In genomic region chr1:171402991-171403390, GRCm38 (mm10) we compare ENCODE assay signal across 32 mouse cellular contexts. TPM values are rescaled to one million over a fixed set of nuclear protein-coding genes. Genes with fewer than 3 reads are reported as not detected.
"Had no signal": no experiment of that assay in that cellular context is flagged by ENCODE, and none has a peak within 500 bp of the region (broad histone marks: within the 10 kb centered on the region; RNA-seq: fewer than 3 reads in every experiment).

No protein-coding gene starts in this region.

- H3K4me3 ChIP-seq: limb, embryonic 10.5 days; limb, embryonic 12.5 days; limb, embryonic 13.5 days; limb, embryonic 15.5 days; liver, embryonic 12.5 days; liver, embryonic 13.5 days; liver, embryonic 15.5 days; lung, embryonic 15.5 days; megakaryocyte, embryonic 14.5 days; midbrain, embryonic 10.5 days; midbrain, embryonic 12.5 days; midbrain, embryonic 13.5 days; midbrain, embryonic 15.5 days; myocyte; neural tube, embryonic 12.5 days had no signal

- H3K27ac ChIP-seq: limb, embryonic 10.5 days; limb, embryonic 12.5 days; limb, embryonic 13.5 days; limb, embryonic 15.5 days; liver, embryonic 12.5 days; liver, embryonic 13.5 days; liver, embryonic 14.5 days; liver, embryonic 15.5 days; lung, embryonic 15.5 days; macrophage; midbrain, embryonic 10.5 days; midbrain, embryonic 12.5 days; midbrain, embryonic 13.5 days; midbrain, embryonic 15.5 days; neural tube, embryonic 12.5 days had no signal

- H3K4me2 ChIP-seq: limb, embryonic 12.5 days; limb, embryonic 13.5 days; limb, embryonic 15.5 days; liver, embryonic 11.5 days; liver, embryonic 12.5 days; liver, embryonic 13.5 days; liver, embryonic 15.5 days; lung, embryonic 14.5 days; lung, embryonic 15.5 days; midbrain, embryonic 12.5 days; midbrain, embryonic 13.5 days; midbrain, embryonic 15.5 days; neural tube, embryonic 12.5 days had no signal

- DNase-seq: left cerebral cortex, postnatal 4 days; liver; liver, embryonic 13.5 days; liver, postnatal 0 days; lung, adult 18-20 months; lung, adult 2 months; lung, embryonic 14.5 days; lung, postnatal 10 days; lung, postnatal 14 days; lung, postnatal 36 days; lung, postnatal 4 days; midbrain, embryonic 14.5 days had no signal

- H3K27me3 ChIP-seq: limb, embryonic 12.5 days; liver, embryonic 13.5 days; liver, embryonic 15.5 days; megakaryocyte, embryonic 14.5 days had no signal

- H3K36me3 ChIP-seq: limb, embryonic 10.5 days; limb, embryonic 12.5 days; limb, embryonic 13.5 days; limb, embryonic 15.5 days; liver, embryonic 12.5 days; liver, embryonic 13.5 days; lung, embryonic 15.5 days; midbrain, embryonic 10.5 days; midbrain, embryonic 12.5 days; midbrain, embryonic 13.5 days; midbrain, embryonic 15.5 days; neural tube, embryonic 12.5 days had no signal

- H3K9ac ChIP-seq: limb, embryonic 12.5 days; limb, embryonic 13.5 days; limb, embryonic 15.5 days; liver, embryonic 12.5 days; liver, embryonic 13.5 days; liver, embryonic 14.5 days; liver, embryonic 15.5 days; liver, postnatal 0 days; lung, embryonic 14.5 days; lung, embryonic 15.5 days; midbrain, embryonic 12.5 days; midbrain, embryonic 13.5 days; midbrain, embryonic 15.5 days; neural tube, embryonic 12.5 days had no signal

- H3K9me3 ChIP-seq: limb, embryonic 10.5 days; limb, embryonic 12.5 days; limb, embryonic 13.5 days; limb, embryonic 15.5 days; liver, embryonic 12.5 days; liver, embryonic 13.5 days; liver, embryonic 15.5 days; lung, embryonic 15.5 days; megakaryocyte, embryonic 14.5 days; midbrain, embryonic 10.5 days; midbrain, embryonic 12.5 days; midbrain, embryonic 13.5 days; midbrain, embryonic 15.5 days; neural tube, embryonic 12.5 days had no signal

- ATAC-seq: liver, embryonic 12.5 days; liver, postnatal 0 days; lung, postnatal 0 days; midbrain, embryonic 13.5 days; midbrain, embryonic 15.5 days had no signal

- H3K4me1 ChIP-seq: limb, embryonic 12.5 days; limb, embryonic 13.5 days; limb, embryonic 15.5 days; liver, embryonic 12.5 days; liver, embryonic 13.5 days; liver, embryonic 15.5 days; lung, embryonic 15.5 days; midbrain, embryonic 10.5 days; midbrain, embryonic 12.5 days; midbrain, embryonic 13.5 days; midbrain, embryonic 15.5 days; neural tube, embryonic 12.5 days had no signal

RNA-seq across cellular contexts. Expression of gene Tstd1, which starts 15.7 kb away (rescaled TPM):
- total RNA-seq: megakaryocyte-erythroid progenitor cell, adult 5-6 weeks; midbrain, postnatal 0 days had no signal
- polyA plus RNA-seq: macrophage had no signal
